Mouse (Mus musculus): ENCODE data around the gene Rtn2. TPM values are rescaled to one million over a fixed set of nuclear protein-coding genes. Genes with fewer than 3 reads are reported as not detected.

Rtn2 gene
- polyA plus RNA-seq, 1 experiment from 2014 or later, result 127 TPM

- no peak for ATAC-seq (replicated peaks)
- Histone ChIP-seq H3K9me3 (no peaks in the 10 kb centered on the region), H3K4me3 (peak overlapping the region; percentile 25), H3K27me3 (peaks cover 53% of the 10 kb centered on the region), H3K9ac (replicated peaks) (no peak overlapping the region), H3K27ac (replicated peaks) (no peak overlapping the region), H3K36me3 (no peaks in the 10 kb centered on the region), H3K4me1 (peaks cover 54% of the 10 kb centered on the region), H3K4me2 (replicated peaks) (peak overlapping the region; percentile 41)
- WGBS, result 1% methylated on average over 45 of the region's 48 CpGs
Measured at GRCm38 (mm10) chr7:19304501-19305412, 22.3 kb downstream of the Rtn2 start.

- Histone ChIP-seq H3K4me1 (peaks cover 54% of the 10 kb centered on the region), H3K9me3 (no peaks in the 10 kb centered on the region), H3K27ac (replicated peaks) (no peak overlapping the region), H3K9ac (replicated peaks) (no peak overlapping the region), H3K4me2 (replicated peaks) (no peak overlapping the region), H3K4me3 (no peak overlapping the region), H3K36me3 (no peaks in the 10 kb centered on the region), H3K27me3 (peaks cover 53% of the 10 kb centered on the region)
- 8% methylated on average over 6 of the region's 6 CpGs for WGBS
- ATAC-seq (replicated peaks), result no peak
Measured at GRCm38 (mm10) chr7:19305413-19305735, 22.9 kb downstream of the Rtn2 start.

GRCm38 (mm10) chr7:19305796-19306765 lies 23.7 kb downstream of the Rtn2 start:
- WGBS, result 42% methylated on average over 16 of the region's 16 CpGs
- Histone ChIP-seq H3K4me2 (replicated peaks) (no peak overlapping the region), H3K9ac (replicated peaks) (no peak overlapping the region), H3K27ac (replicated peaks) (no peak overlapping the region), H3K27me3 (peaks cover 53% of the 10 kb centered on the region), H3K4me1 (peaks cover 54% of the 10 kb centered on the region), H3K36me3 (no peaks in the 10 kb centered on the region), H3K4me3 (no peak overlapping the region), H3K9me3 (no peaks in the 10 kb centered on the region)
- ATAC-seq (replicated peaks), result no peak

- H3K27me3 ChIP-seq, result peaks cover 59% of the 10 kb centered on the region
- ATAC-seq (replicated peaks), result no peak
Measured at GRCm38 (mm10) chr7:19306819-19307738, 24.7 kb downstream of the Rtn2 start.

GRCm38 (mm10) chr7:19307739-19308453 lies 25.5 kb downstream of the Rtn2 start:
- H3K9me3 ChIP-seq, result no peaks in the 10 kb centered on the region
- H3K27ac ChIP-seq (replicated peaks), result peak overlapping the region; percentile 88
- no peaks in the 10 kb centered on the region for H3K36me3 ChIP-seq
- H3K9ac ChIP-seq (replicated peaks), result peak overlapping the region; percentile 49
- peak; percentile 53 for ATAC-seq (replicated peaks)
- H3K4me2 ChIP-seq (replicated peaks), result peak overlapping the region; percentile 99
- H3K4me3 ChIP-seq, result peak overlapping the region; percentile 65
- WGBS, result 2% methylated on average over 18 of the region's 18 CpGs
- peaks cover 57% of the 10 kb centered on the region for H3K27me3 ChIP-seq
- H3K4me1 ChIP-seq, result peaks cover 41% of the 10 kb centered on the region

More at GRCm38 (mm10) chr7:19306819-19307738, 24.7 kb downstream of the Rtn2 start:
- no peaks in the 10 kb centered on the region for H3K9me3 ChIP-seq
- no peak overlapping the region for H3K27ac ChIP-seq (replicated peaks)
- no peak overlapping the region for H3K4me2 ChIP-seq (replicated peaks)
- no peak overlapping the region for H3K4me3 ChIP-seq
- H3K9ac ChIP-seq (replicated peaks), result no peak overlapping the region
- no peaks in the 10 kb centered on the region for H3K36me3 ChIP-seq
- H3K4me1 ChIP-seq, result peaks cover 44% of the 10 kb centered on the region
- WGBS, result 68% methylated on average over 25 of the region's 25 CpGs

GRCm38 (mm10) chr7:19308454-19309277 lies 26.2 kb downstream of the Rtn2 start:
- Histone ChIP-seq H3K27ac (replicated peaks) (peak overlapping the region; percentile 88), H3K4me2 (replicated peaks) (peak overlapping the region; percentile 99), H3K9me3 (no peaks in the 10 kb centered on the region), H3K27me3 (peaks cover 49% of the 10 kb centered on the region), H3K36me3 (no peaks in the 10 kb centered on the region), H3K9ac (replicated peaks) (peak overlapping the region; percentile 49), H3K4me3 (peak overlapping the region; percentile 65), H3K4me1 (peaks cover 38% of the 10 kb centered on the region)
- under 1% methylated on average over 58 of the region's 58 CpGs for WGBS
- ATAC-seq (replicated peaks), result peak; percentile 92

GRCm38 (mm10) chr7:19309278-19309883 lies 27.0 kb downstream of the Rtn2 start:
- ATAC-seq (replicated peaks), result no peak
- peak overlapping the region; percentile 65 for H3K4me3 ChIP-seq
- H3K27ac ChIP-seq (replicated peaks), result no peak overlapping the region
- H3K4me2 ChIP-seq (replicated peaks), result peak overlapping the region; percentile 99
- H3K36me3 ChIP-seq, result no peaks in the 10 kb centered on the region
- H3K27me3 ChIP-seq, result peaks cover 42% of the 10 kb centered on the region
- 1% methylated on average over 48 of the region's 48 CpGs for WGBS
- H3K4me1 ChIP-seq, result peaks cover 32% of the 10 kb centered on the region
- H3K9ac ChIP-seq (replicated peaks), result 0 out of 2 replicates have a peak overlapping the region, but pooled peaks have one; percentile 16
- no peaks in the 10 kb centered on the region for H3K9me3 ChIP-seq

GRCm38 (mm10) chr7:19309884-19310641 lies 27.6 kb downstream of the Rtn2 start, which contains the start of gene Fosb:
Gene Fosb (minus strand): TSS chr7:19310051.
- H3K4me3 ChIP-seq, result peak within 1 kb of the TSS; percentile 65
- no peak within 1 kb of the TSS for H3K27ac ChIP-seq (replicated peaks)
- no peaks in the 10 kb centered on the region for H3K36me3 ChIP-seq
- H3K9me3 ChIP-seq, result no peaks in the 10 kb centered on the region
- under 1% methylated on average over 49 of the region's 49 CpGs for WGBS
- peak within 1 kb of the TSS; percentile 48 for H3K9ac ChIP-seq (replicated peaks)
- peak within 1 kb of the TSS; percentile 99 for H3K4me2 ChIP-seq (replicated peaks)
- peaks cover 36% of the 10 kb centered on the region for H3K27me3 ChIP-seq
- peaks cover 25% of the 10 kb centered on the region for H3K4me1 ChIP-seq
- peak; percentile 85 for ATAC-seq (replicated peaks)

GRCm38 (mm10) chr7:19311991-19312390 lies 29.6 kb downstream of the Rtn2 start:
- Histone ChIP-seq H3K27me3 (peaks cover 17% of the 10 kb centered on the region), H3K9ac (replicated peaks) (no peak overlapping the region), H3K4me1 (peaks cover 23% of the 10 kb centered on the region), H3K9me3 (no peaks in the 10 kb centered on the region), H3K27ac (replicated peaks) (no peak overlapping the region), H3K36me3 (no peaks in the 10 kb centered on the region), H3K4me2 (replicated peaks) (no peak overlapping the region), H3K4me3 (no peak overlapping the region)
- no peak for ATAC-seq (replicated peaks)
- WGBS, result 32% methylated on average over 4 of the region's 4 CpGs

Measured in forebrain, embryonic 15.5 days (tissue).